ENCODE assay signal across 8 mouse cellular contexts in the genomic region with DNA sequence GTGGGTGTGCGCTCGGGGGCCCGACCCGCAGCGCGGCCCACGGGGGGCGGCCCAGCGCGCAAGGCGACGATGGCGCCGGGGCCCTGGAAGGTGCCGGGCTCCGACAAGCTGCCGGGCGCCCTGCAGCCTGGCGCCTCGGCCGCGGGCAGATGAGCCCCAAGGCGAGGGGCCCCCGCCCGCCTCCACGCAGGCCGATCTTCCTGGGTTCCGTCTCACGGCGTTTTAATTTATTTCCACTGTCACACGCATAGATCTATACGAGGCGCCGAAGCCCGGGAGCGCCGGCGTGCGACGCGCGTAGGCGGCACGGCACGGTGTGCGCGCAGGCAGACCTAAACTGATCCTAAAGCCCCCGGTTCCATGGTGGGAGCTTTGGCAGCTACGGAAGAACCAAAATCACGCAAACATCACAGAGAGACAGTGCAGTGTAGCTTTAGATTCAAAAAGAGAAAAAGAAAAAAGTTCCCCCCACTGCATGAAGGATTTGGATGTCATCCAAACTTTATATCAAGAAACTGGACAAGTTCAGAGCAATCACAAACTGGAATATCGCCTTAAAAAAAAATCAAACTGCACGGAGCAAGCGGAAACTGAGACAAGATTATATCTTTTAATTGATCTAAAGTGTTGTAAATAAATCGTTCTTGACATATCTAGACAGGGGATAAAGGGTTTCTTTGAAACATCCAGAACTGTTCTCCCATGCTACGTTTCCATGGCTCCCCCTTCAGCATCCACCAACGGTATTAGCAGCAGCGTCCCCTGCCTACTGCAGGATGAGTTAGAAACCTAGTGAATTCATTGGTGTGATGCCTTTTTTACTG.
DNase-seq lines count a peak whose midpoint lies in the region; ATAC-seq and TF ChIP-seq lines count a peak whose summit lies in the region.

No protein-coding gene starts in this region.

- WGBS in intestine, postnatal 0 days: under 1% methylated on average over 49 of the region's 57 CpGs
- WGBS in liver, embryonic 13.5 days (ENCODE audit: insufficient replicate concordance): under 1% methylated on average over 56 of the region's 57 CpGs
- WGBS in neural tube, embryonic 13.5 days: under 1% methylated on average over 56 of the region's 57 CpGs

- DNase-seq in A20 (ENCODE audit: low read depth, low spot score) (peak; percentile 82), ES-E14 (ENCODE audit: low read depth, low spot score) (no peak)
- peak; percentile 61 for DNase-seq in cerebellum, adult 9-10 months
- DNase-seq in frontal cortex, postnatal 14 days (ENCODE audit: low spot score in 2 of 2): peak; percentile 34 to 39
- no peak for DNase-seq in liver, embryonic 13.5 days

- peak overlapping the region; percentile 66 to 83 for H3K4me3 ChIP-seq in ES-E14 (ENCODE audit: insufficient read depth in 1 of 2, low read depth in 1 of 2, low read length in 2 of 2, poor library complexity in 1 of 2, severe bottlenecking in 1 of 2)
- peak overlapping the region; percentile 72 for H3K4me3 ChIP-seq in intestine, postnatal 0 days (ENCODE audit: low read depth, low read length)
- peak overlapping the region; percentile 60 for H3K4me3 ChIP-seq in liver, embryonic 13.5 days (replicated peaks)
- H3K4me3 ChIP-seq in neural tube, embryonic 13.5 days: peak overlapping the region; percentile 64

- peak overlapping the region; percentile 88 for H3K9ac ChIP-seq in ES-E14 (ENCODE audit: insufficient read depth, low read depth, low read length, poor library complexity, severe bottlenecking)
- peak overlapping the region; percentile 65 for H3K9ac ChIP-seq in intestine, postnatal 0 days (ENCODE audit: low read depth, low read length)
- peak overlapping the region; percentile 61 for H3K9ac ChIP-seq in liver, embryonic 13.5 days
- H3K9ac ChIP-seq in neural tube, embryonic 13.5 days: peak overlapping the region; percentile 94

- peak; percentile 28 for ATAC-seq in intestine, postnatal 0 days
- ATAC-seq in liver, embryonic 13.5 days (ENCODE audit: low read depth): peak; percentile 16; the same call in 1 of the 2 replicates
- peak; percentile 69 for ATAC-seq in neural tube, embryonic 13.5 days (ENCODE audit: low read depth)
- ATAC-seq in monocyte, adult 5-6 weeks (replicated peaks; ENCODE audit: insufficient number of reproducible peaks, low FRiP score, low TSS enrichment, poor library complexity, severe bottlenecking): no peak

- H3K36me3 ChIP-seq in ES-E14 (ENCODE audit: control insufficient read depth, insufficient read depth, low read length, poor library complexity, severe bottlenecking): no peaks in the 10 kb centered on the region
- H3K36me3 ChIP-seq in intestine, postnatal 0 days (ENCODE audit: control insufficient read depth, insufficient read depth): no peaks in the 10 kb centered on the region
- H3K36me3 ChIP-seq in liver, embryonic 13.5 days: no peaks in the 10 kb centered on the region
- peaks cover 8% of the 10 kb centered on the region; the same call in 1 of the 2 replicates for H3K36me3 ChIP-seq in neural tube, embryonic 13.5 days

- H3K9me3 ChIP-seq in ES-E14 (ENCODE audit: control insufficient read depth, insufficient read depth, low read depth, low read length): no peaks in the 10 kb centered on the region
- H3K9me3 ChIP-seq in intestine, postnatal 0 days (ENCODE audit: control insufficient read depth): no peaks in the 10 kb centered on the region
- H3K9me3 ChIP-seq in liver, embryonic 13.5 days (replicated peaks): no peaks in the 10 kb centered on the region
- H3K9me3 ChIP-seq in neural tube, embryonic 13.5 days: no peaks in the 10 kb centered on the region

- peaks cover 4 to 11% of the 10 kb centered on the region in 2 experiments; a peak in 3 of 4 replicates for H3K4me1 ChIP-seq in ES-E14 (ENCODE audit: control insufficient read depth in 2 of 2, insufficient read depth in 2 of 2, low read length in 2 of 2, poor library complexity in 1 of 2)
- no peaks in the 10 kb centered on the region for H3K4me1 ChIP-seq in intestine, postnatal 0 days (replicated peaks; ENCODE audit: control insufficient read depth, insufficient read depth, low read length)
- H3K4me1 ChIP-seq in liver, embryonic 13.5 days (replicated peaks): 0 out of 2 replicates have a peak, but pooled peaks cover 4% of the 10 kb centered on the region
- peaks cover 30% of the 10 kb centered on the region for H3K4me1 ChIP-seq in neural tube, embryonic 13.5 days (replicated peaks)

- peak overlapping the region; percentile 96 for H3K4me2 ChIP-seq in intestine, postnatal 0 days (replicated peaks; ENCODE audit: low read depth)
- H3K4me2 ChIP-seq in liver, embryonic 13.5 days: peak overlapping the region; percentile 67
- H3K4me2 ChIP-seq in neural tube, embryonic 13.5 days: peak overlapping the region; percentile 73

- peak; percentile 64 for TF ChIP-seq CTCF in intestine, postnatal 0 days (IDR thresholded peaks at IDR 0.05; ENCODE audit: low read depth)

- no peaks in the 10 kb centered on the region for H3K27me3 ChIP-seq in intestine, postnatal 0 days (replicated peaks; ENCODE audit: control insufficient read depth, insufficient read depth, low read length)
- H3K27me3 ChIP-seq in liver, embryonic 13.5 days: peaks cover 32% of the 10 kb centered on the region
- no peaks in the 10 kb centered on the region for H3K27me3 ChIP-seq in neural tube, embryonic 13.5 days

- H3K27ac ChIP-seq in ES-E14 (ENCODE audit: insufficient read depth, low read depth, low read length, poor library complexity, severe bottlenecking): peak overlapping the region; percentile 91
- peak overlapping the region; percentile 87 for H3K27ac ChIP-seq in intestine, postnatal 0 days (ENCODE audit: low read depth, low read length)
- peak overlapping the region; percentile 58; the same call in 1 of the 2 replicates for H3K27ac ChIP-seq in liver, embryonic 13.5 days
- peak overlapping the region; percentile 99 for H3K27ac ChIP-seq in neural tube, embryonic 13.5 days (replicated peaks)

- in situ Hi-C loops in ES-E14 (cut with MboI; ENCODE audit: low sequenced_read_pairs in 2 of 2, unreplicated experiment in 2 of 2): no loop called here

TF ChIP-seq in ES-E14, 5 proteins besides CTCF, POLR2A, EP300 and RAD21:
- TF ChIP-seq CHD2 (IDR thresholded peaks at IDR 0.05; ENCODE audit: low read depth, low read length) (no peak), ZC3H11A (IDR thresholded peaks at IDR 0.05; ENCODE audit: borderline replicate concordance, low read depth, low read length) (no peak), MAFK (IDR thresholded peaks at IDR 0.05; ENCODE audit: insufficient read depth, low read depth, low read length) (no peak), ZNF384 (IDR thresholded peaks at IDR 0.05; ENCODE audit: low read depth, low read length) (no peak), HCFC1 (IDR thresholded peaks at IDR 0.05; ENCODE audit: borderline replicate concordance, insufficient read depth, low read length) (no peak)

Comparison
In these comparisons a context has a peak if more than half of its experiments do, and no peak if none do; other contexts are left out.
1. DNase-seq: peak in A20 (single experiment), cerebellum, adult 9-10 months (single experiment) and frontal cortex, postnatal 14 days (2 of 2); none in ES-E14 (single experiment) and liver, embryonic 13.5 days (single experiment).
2. Peak in every context shown above with its lines, with median percentiles within 50 percentile points of each other: H3K27ac ChIP-seq, H3K4me3 ChIP-seq, H3K9ac ChIP-seq and H3K4me2 ChIP-seq.